Mouse (Mus musculus): Measurements from ENCODE around the gene 4933428M09Rik. TPM values are rescaled to one million over a fixed set of nuclear protein-coding genes. Genes with fewer than 3 reads are reported as not detected.
"Not testable (repeated sequence)": the region's sequence is repeated elsewhere in the genome, so short reads cannot be mapped to it uniquely, and the experiment has no call there.

Gene 4933428M09Rik
- not detected in 2 replicates for polyA plus RNA-seq (2012; rRNA removed)

GRCm38 (mm10) chrX:139178928-139179327 is at the start of gene 4933428M09Rik:
Gene 4933428M09Rik (plus strand): TSS chrX:139179228.
- no peaks in the 10 kb centered on the region for H3K36me3 ChIP-seq (ENCODE audit: control insufficient read depth, insufficient read depth, low read length)
- WGBS: 84% methylated on average over 8 of the region's 8 CpGs
- no peaks in the 10 kb centered on the region for H3K27me3 ChIP-seq (ENCODE audit: control insufficient read depth, insufficient read depth, low read length)
- TF ChIP-seq POLR2A (IDR thresholded peaks at IDR 0.05; ENCODE audit: low read depth, low read length): no peak
- TF ChIP-seq CTCF (IDR thresholded peaks at IDR 0.05; ENCODE audit: extremely low read depth, insufficient read length, insufficient replicate concordance, low read depth, low read length): no peak
- no peak within 1 kb of the TSS for H3K4me3 ChIP-seq (ENCODE audit: low read depth, low read length)
- H3K4me1 ChIP-seq (ENCODE audit: control insufficient read depth, insufficient read depth, insufficient read length, low read length): no peaks in the 10 kb centered on the region
- H3K27ac ChIP-seq (ENCODE audit: insufficient read depth, low read depth, low read length): no peak within 1 kb of the TSS

- no peak overlapping the region for H3K27ac ChIP-seq (ENCODE audit: insufficient read depth, low read depth, low read length)
- H3K27me3 ChIP-seq (ENCODE audit: control insufficient read depth, insufficient read depth, low read length): no peaks in the 10 kb centered on the region
- TF ChIP-seq POLR2A (IDR thresholded peaks at IDR 0.05; ENCODE audit: low read depth, low read length) (no peak), CTCF (IDR thresholded peaks at IDR 0.05; ENCODE audit: extremely low read depth, insufficient read length, insufficient replicate concordance, low read depth, low read length) (no peak)
- 60% methylated on average over 4 of the region's 4 CpGs for WGBS
- no peak overlapping the region for H3K4me3 ChIP-seq (ENCODE audit: low read depth, low read length)
- no peaks in the 10 kb centered on the region for H3K36me3 ChIP-seq (ENCODE audit: control insufficient read depth, insufficient read depth, low read length)
- H3K4me1 ChIP-seq (ENCODE audit: control insufficient read depth, insufficient read depth, insufficient read length, low read length): no peaks in the 10 kb centered on the region
Measured at GRCm38 (mm10) chrX:139134031-139134430, 45.0 kb upstream of the 4933428M09Rik start.

- not testable (repeated sequence) for H3K4me1 ChIP-seq (ENCODE audit: control insufficient read depth, insufficient read depth, insufficient read length, low read length)
- WGBS: 81% methylated on average over 3 of the region's 3 CpGs
Measured at GRCm38 (mm10) chrX:139191506-139191905, 12.5 kb downstream of the 4933428M09Rik start.

GRCm38 (mm10) chrX:139194572-139195279 is 15.7 kb downstream of the 4933428M09Rik start:
- H3K27me3 ChIP-seq (ENCODE audit: control insufficient read depth, insufficient read depth, low read length): no peaks in the 10 kb centered on the region
- TF ChIP-seq POLR2A (IDR thresholded peaks at IDR 0.05; ENCODE audit: low read depth, low read length): no peak
- no peak for TF ChIP-seq CTCF (IDR thresholded peaks at IDR 0.05; ENCODE audit: extremely low read depth, insufficient read length, insufficient replicate concordance, low read depth, low read length)

More at GRCm38 (mm10) chrX:139191506-139191905, 12.5 kb downstream of the 4933428M09Rik start:
- H3K27me3 ChIP-seq (ENCODE audit: control insufficient read depth, insufficient read depth, low read length); H3K4me3 ChIP-seq (ENCODE audit: low read depth, low read length); H3K36me3 ChIP-seq (ENCODE audit: control insufficient read depth, insufficient read depth, low read length); H3K27ac ChIP-seq (ENCODE audit: insufficient read depth, low read depth, low read length): not testable (repeated sequence)

GRCm38 (mm10) chrX:139209191-139209828 is 30.3 kb downstream of the 4933428M09Rik start:
- not testable (repeated sequence) for H3K4me3 ChIP-seq (ENCODE audit: low read depth, low read length); H3K27me3 ChIP-seq (ENCODE audit: control insufficient read depth, insufficient read depth, low read length); H3K27ac ChIP-seq (ENCODE audit: insufficient read depth, low read depth, low read length); H3K36me3 ChIP-seq (ENCODE audit: control insufficient read depth, insufficient read depth, low read length); H3K4me1 ChIP-seq (ENCODE audit: control insufficient read depth, insufficient read depth, insufficient read length, low read length)
- WGBS: 71% methylated on average over 4 of the region's 4 CpGs

More at GRCm38 (mm10) chrX:139194572-139195279, 15.7 kb downstream of the 4933428M09Rik start:
- Histone ChIP-seq H3K27ac (ENCODE audit: insufficient read depth, low read depth, low read length) (no peak overlapping the region), H3K36me3 (ENCODE audit: control insufficient read depth, insufficient read depth, low read length) (no peaks in the 10 kb centered on the region), H3K4me3 (ENCODE audit: low read depth, low read length) (no peak overlapping the region), H3K4me1 (ENCODE audit: control insufficient read depth, insufficient read depth, insufficient read length, low read length) (no peaks in the 10 kb centered on the region)
- 33% methylated on average over 1 of the region's 1 CpGs for WGBS

GRCm38 (mm10) chrX:139209829-139210225 is 30.8 kb downstream of the 4933428M09Rik start, which contains the start of gene Mum1l1:
Gene Mum1l1 (plus strand): TSS chrX:139210042.
- no peaks in the 10 kb centered on the region; the same call in 1 of the 2 replicates for H3K27me3 ChIP-seq (ENCODE audit: control insufficient read depth, insufficient read depth, low read length)
- H3K4me3 ChIP-seq (ENCODE audit: low read depth, low read length): peak within 1 kb of the TSS; percentile 53
- TF ChIP-seq CTCF (IDR thresholded peaks at IDR 0.05; ENCODE audit: extremely low read depth, insufficient read length, insufficient replicate concordance, low read depth, low read length) (no peak), POLR2A (IDR thresholded peaks at IDR 0.05; ENCODE audit: low read depth, low read length) (no peak)
- H3K27ac ChIP-seq (ENCODE audit: insufficient read depth, low read depth, low read length): no peak within 1 kb of the TSS
- H3K4me1 ChIP-seq (ENCODE audit: control insufficient read depth, insufficient read depth, insufficient read length, low read length): no peaks in the 10 kb centered on the region
- 12% methylated on average over 31 of the region's 31 CpGs for WGBS
- no peaks in the 10 kb centered on the region for H3K36me3 ChIP-seq (ENCODE audit: control insufficient read depth, insufficient read depth, low read length)

GRCm38 (mm10) chrX:139214765-139215164 is 35.7 kb downstream of the 4933428M09Rik start:
- WGBS: 27% methylated on average over 4 of the region's 4 CpGs
- Histone ChIP-seq H3K4me1 (ENCODE audit: control insufficient read depth, insufficient read depth, insufficient read length, low read length) (no peaks in the 10 kb centered on the region), H3K4me3 (ENCODE audit: low read depth, low read length) (no peak overlapping the region), H3K27ac (ENCODE audit: insufficient read depth, low read depth, low read length) (no peak overlapping the region), H3K27me3 (ENCODE audit: control insufficient read depth, insufficient read depth, low read length) (no peaks in the 10 kb centered on the region; the same call in 1 of the 2 replicates), H3K36me3 (ENCODE audit: control insufficient read depth, insufficient read depth, low read length) (no peaks in the 10 kb centered on the region)
- TF ChIP-seq CTCF (IDR thresholded peaks at IDR 0.05; ENCODE audit: extremely low read depth, insufficient read length, insufficient replicate concordance, low read depth, low read length): no peak
- TF ChIP-seq POLR2A (IDR thresholded peaks at IDR 0.05; ENCODE audit: low read depth, low read length): no peak
